In genomic region chr3:107605304-107605703, GRCm38 (mm10) we compare ENCODE assay signal across 10 mouse cellular contexts. TPM values are rescaled to one million over a fixed set of nuclear protein-coding genes. Genes with fewer than 3 reads are reported as not detected.
A peak's percentile ranks its signal among the peaks of the same experiment; 100 is the strongest.
DNase-seq lines count a peak whose midpoint lies in the region; ATAC-seq lines count a peak whose summit lies in the region.
"Had no signal": no experiment of that assay in that cellular context is flagged by ENCODE, and none has a peak within 500 bp of the region (broad histone marks: within the 10 kb centered on the region; RNA-seq: fewer than 3 reads in every experiment).

No protein-coding gene starts in this region.

- peak; percentile 81 for DNase-seq in hindbrain, embryonic 11.5 days (ENCODE audit: low spot score)
- DNase-seq in adrenal gland, postnatal 36 days: peak; percentile 62 to 73
- peak; percentile 59 to 70 for DNase-seq in kidney, postnatal 25 days
- peak; percentile 78 for DNase-seq in mesoderm, embryonic 11.5 days (ENCODE audit: low read depth, low spot score)
- DNase-seq in testis, postnatal 14 days (ENCODE audit: low spot score): peak; percentile 49

- H3K9me3 ChIP-seq in hindbrain, embryonic 11.5 days (ENCODE audit: control insufficient read depth, low read length): no peaks in the 10 kb centered on the region
- H3K9me3 ChIP-seq in hindbrain, embryonic 12.5 days (replicated peaks): no peaks in the 10 kb centered on the region
- H3K9me3 ChIP-seq: embryonic facial prominence, embryonic 13.5 days had no signal

- no peak overlapping the region for H3K4me3 ChIP-seq in hindbrain, embryonic 11.5 days (ENCODE audit: low read depth, low read length)
- H3K4me3 ChIP-seq in hindbrain, embryonic 12.5 days: no peak overlapping the region
- H3K4me3 ChIP-seq: embryonic facial prominence, embryonic 13.5 days had no signal

- no peak overlapping the region for H3K9ac ChIP-seq in hindbrain, embryonic 11.5 days (ENCODE audit: low read depth, low read length)
- H3K9ac ChIP-seq in hindbrain, embryonic 12.5 days: no peak overlapping the region

- H3K27ac ChIP-seq in hindbrain, embryonic 11.5 days (ENCODE audit: low read depth, low read length): no peak overlapping the region
- H3K27ac ChIP-seq in hindbrain, embryonic 12.5 days: no peak overlapping the region

- WGBS in hindbrain, embryonic 11.5 days: 4% methylated on average over 4 of the region's 4 CpGs
- WGBS in hindbrain, embryonic 12.5 days: 7% methylated on average over 4 of the region's 4 CpGs

- no peaks in the 10 kb centered on the region for H3K4me1 ChIP-seq in hindbrain, embryonic 11.5 days (replicated peaks; ENCODE audit: control insufficient read depth, insufficient read depth, low read length)
- H3K4me1 ChIP-seq in hindbrain, embryonic 12.5 days: no peaks in the 10 kb centered on the region

- peaks cover 3% of the 10 kb centered on the region; the same call in 1 of the 2 replicates for H3K27me3 ChIP-seq in hindbrain, embryonic 11.5 days (ENCODE audit: control insufficient read depth, insufficient read depth, low read length)
- H3K27me3 ChIP-seq in hindbrain, embryonic 12.5 days: peaks cover 37% of the 10 kb centered on the region

- H3K4me2 ChIP-seq in hindbrain, embryonic 11.5 days (replicated peaks; ENCODE audit: low read depth, low read length): no peak overlapping the region
- H3K4me2 ChIP-seq in hindbrain, embryonic 12.5 days (replicated peaks): no peak overlapping the region
- H3K4me2 ChIP-seq: embryonic facial prominence, embryonic 13.5 days had no signal

- peak; percentile 55; the same call in 1 of the 2 replicates for ATAC-seq in hindbrain, embryonic 11.5 days (ENCODE audit: low FRiP score)
- no peak for ATAC-seq in hindbrain, embryonic 12.5 days (ENCODE audit: low FRiP score)
- ATAC-seq in CD4-positive, CD25-positive, alpha-beta regulatory T cell, adult 4 months: peak; percentile 61
- ATAC-seq in erythroblast, adult 5-6 weeks (replicated peaks; ENCODE audit: low FRiP score, poor library complexity, severe bottlenecking): peak; percentile 62; the same call in 1 of the 2 replicates

- no peaks in the 10 kb centered on the region for H3K36me3 ChIP-seq in hindbrain, embryonic 11.5 days (ENCODE audit: control insufficient read depth, insufficient read depth, low read length)
- H3K36me3 ChIP-seq in hindbrain, embryonic 12.5 days: no peaks in the 10 kb centered on the region; the same call in 1 of the 2 replicates

RNA-seq across cellular contexts. Expression of gene Alx3, which starts 10.5 kb away (rescaled TPM):
- polyA plus RNA-seq in hindbrain, embryonic 11.5 days (2014; fragmentation: Nextera tagmentation; extraction: Ambion mirVana): 0.73 and 1.5 TPM in 2 replicates
- 0.40 and 0.60 TPM in 2 replicates for polyA plus RNA-seq in hindbrain, embryonic 12.5 days (2016; fragmentation: Nextera tagmentation; extraction: Ambion mirVana)
- not detected for polyA plus RNA-seq in CD4-positive, CD25-positive, alpha-beta regulatory T cell, adult 4 months (2017; shearing (Covaris generic))
- not detected for total RNA-seq in adrenal gland, postnatal 36 days (2021)
- total RNA-seq in erythroblast, adult 5-6 weeks (2015; ENCODE audit: low replicate concordance): not detected in 2 replicates
- not detected in 2 replicates for total RNA-seq in erythroblast, adult 5-6 weeks (2017; ENCODE audit: low replicate concordance)

RNA-seq across cellular contexts. Expression of gene Gm10961, which starts 25.8 kb away (rescaled TPM):
- not detected in 2 replicates for polyA plus RNA-seq in hindbrain, embryonic 11.5 days (2014; fragmentation: Nextera tagmentation; extraction: Ambion mirVana)
- not detected in 2 replicates for polyA plus RNA-seq in hindbrain, embryonic 12.5 days (2016; fragmentation: Nextera tagmentation; extraction: Ambion mirVana)
- polyA plus RNA-seq in CD4-positive, CD25-positive, alpha-beta regulatory T cell, adult 4 months (2017; shearing (Covaris generic)): not detected
- total RNA-seq in adrenal gland, postnatal 36 days (2021): not detected
- total RNA-seq in erythroblast, adult 5-6 weeks (2015; ENCODE audit: low replicate concordance): not detected in 2 replicates
- total RNA-seq in erythroblast, adult 5-6 weeks (2017; ENCODE audit: low replicate concordance): not detected in 2 replicates
- polyA plus RNA-seq: embryonic facial prominence, embryonic 13.5 days; liver, embryonic 16.5 days had no signal

RNA-seq across cellular contexts. Expression of gene Strip1, which starts 26.2 kb away (rescaled TPM):
- polyA plus RNA-seq in hindbrain, embryonic 11.5 days (2014; fragmentation: Nextera tagmentation; extraction: Ambion mirVana): 85.1 and 100 TPM in 2 replicates
- polyA plus RNA-seq in hindbrain, embryonic 12.5 days (2016; fragmentation: Nextera tagmentation; extraction: Ambion mirVana): 122 and 126 TPM in 2 replicates
- polyA plus RNA-seq in CD4-positive, CD25-positive, alpha-beta regulatory T cell, adult 4 months (2017; shearing (Covaris generic)): 10 to 100 TPM; 18.8 to 19.4 TPM
- 10 to 100 TPM; 31.1 to 33.5 TPM for total RNA-seq in adrenal gland, postnatal 36 days (2021)
- total RNA-seq in erythroblast, adult 5-6 weeks (2015; ENCODE audit: low replicate concordance): 8.6 and 16.3 TPM in 2 replicates
- 5.0 and 7.0 TPM in 2 replicates for total RNA-seq in erythroblast, adult 5-6 weeks (2017; ENCODE audit: low replicate concordance)

RNA-seq across cellular contexts. Expression of gene Ubl4b, which starts 50.4 kb away (rescaled TPM):
- not detected in 2 replicates for polyA plus RNA-seq in hindbrain, embryonic 11.5 days (2014; fragmentation: Nextera tagmentation; extraction: Ambion mirVana)
- not detected in 2 replicates for polyA plus RNA-seq in hindbrain, embryonic 12.5 days (2016; fragmentation: Nextera tagmentation; extraction: Ambion mirVana)
- polyA plus RNA-seq in CD4-positive, CD25-positive, alpha-beta regulatory T cell, adult 4 months (2017; shearing (Covaris generic)): not detected
- total RNA-seq in adrenal gland, postnatal 36 days (2021): not detected
- not detected in 2 replicates for total RNA-seq in erythroblast, adult 5-6 weeks (2015; ENCODE audit: low replicate concordance)
- total RNA-seq in erythroblast, adult 5-6 weeks (2017; ENCODE audit: low replicate concordance): not detected in 2 replicates
- polyA plus RNA-seq: liver, embryonic 16.5 days had no signal
